Mouse (Mus musculus) liver, postnatal 0 days (tissue): Measurements from ENCODE around the gene A630023A22Rik.

Experiments
- CTCF ChIP-seq: sonication (generic); IDR thresholded peaks from 2 replicates; pipeline ENCODE4 v1.5.1; 2016; ENCODE audit warnings: antibody characterized with exemption, low read depth
- EP300 ChIP-seq: IDR thresholded peaks from 2 replicates; pipeline ENCODE4 v1.6.1; 2016; ENCODE audit warnings: antibody characterized with exemption, low read depth, mild to moderate bottlenecking

DNA sequence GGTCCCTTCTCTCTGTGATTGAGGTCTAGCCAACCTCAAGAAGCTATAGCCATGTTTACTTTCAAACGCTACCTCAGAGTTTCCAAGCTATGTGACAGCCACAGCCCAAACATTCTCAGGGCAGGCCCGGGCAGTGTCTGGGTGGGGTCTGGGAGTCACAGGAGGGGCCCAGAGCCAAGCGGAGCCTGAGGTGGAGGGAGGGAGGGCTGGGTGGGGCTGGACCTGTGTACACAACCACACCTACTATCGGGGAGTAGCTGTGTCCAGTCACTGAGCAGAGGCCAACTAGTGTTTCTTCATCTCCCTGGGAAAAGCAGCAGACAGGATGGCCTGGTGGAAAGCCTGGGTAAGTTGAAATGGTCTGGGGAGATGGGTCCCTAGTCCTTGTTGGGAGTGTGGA, 16.8 kb downstream of the A630023A22Rik start, which contains the start of gene Anxa8:
- TF ChIP-seq CTCF: no peak
- TF ChIP-seq EP300: no peak
